Comparison of ENCODE assay signal across 9 mouse cellular contexts in the genomic region with DNA sequence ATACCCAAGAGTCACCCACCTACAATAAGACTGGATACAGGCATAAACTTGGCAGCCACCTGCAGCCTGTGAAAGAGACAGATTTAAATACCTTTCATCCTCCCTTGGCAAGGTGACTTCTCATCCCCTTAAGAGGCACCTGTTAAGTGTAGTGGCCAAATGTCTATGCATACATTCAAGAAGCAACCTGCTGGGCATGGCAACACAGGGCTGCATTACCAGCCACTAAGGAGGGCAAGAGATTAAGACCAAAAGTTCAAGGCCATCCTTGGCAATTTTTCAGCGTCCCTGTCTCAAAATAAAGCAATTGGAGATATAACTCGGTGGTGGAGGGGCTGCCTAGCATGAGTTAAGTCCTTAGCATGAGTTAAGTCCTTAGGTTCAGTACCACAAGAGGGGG. TPM values are rescaled to one million over a fixed set of nuclear protein-coding genes. Genes with fewer than 3 reads are reported as not detected.
A peak's percentile ranks its signal among the peaks of the same experiment; 100 is the strongest.
DNase-seq lines count a peak whose midpoint lies in the region; ATAC-seq and TF ChIP-seq lines count a peak whose summit lies in the region.
"Had no signal": no experiment of that assay in that cellular context is flagged by ENCODE, and none has a peak within 500 bp of the region (broad histone marks: within the 10 kb centered on the region; RNA-seq: fewer than 3 reads in every experiment).

No protein-coding gene starts in this region.

- 28% methylated on average over 2 of the region's 2 CpGs for WGBS in forebrain, embryonic 14.5 days
- 10% methylated on average over 2 of the region's 2 CpGs for WGBS in liver, embryonic 15.5 days (ENCODE audit: insufficient replicate concordance)

- peaks cover 75% of the 10 kb centered on the region for H3K36me3 ChIP-seq in C2C12 (ENCODE audit: control insufficient read depth, insufficient read depth)
- peaks cover 55% of the 10 kb centered on the region for H3K36me3 ChIP-seq in forebrain, embryonic 14.5 days (ENCODE audit: control insufficient read depth, insufficient read depth, low read length)
- H3K36me3 ChIP-seq in liver, embryonic 15.5 days (replicated peaks) = peaks cover 71% of the 10 kb centered on the region

- H3K9me3 ChIP-seq in forebrain, embryonic 14.5 days (replicated peaks; ENCODE audit: control insufficient read depth, low read length) = no peaks in the 10 kb centered on the region
- no peaks in the 10 kb centered on the region for H3K9me3 ChIP-seq in liver, embryonic 15.5 days (replicated peaks)

- no peak for ATAC-seq in forebrain, embryonic 14.5 days
- no peak for ATAC-seq in liver, embryonic 15.5 days (ENCODE audit: insufficient read depth)
- ATAC-seq in CD4-positive, CD25-positive, alpha-beta regulatory T cell, adult 4 months = no peak

- peaks cover 57% of the 10 kb centered on the region for H3K79me3 ChIP-seq in C2C12 (ENCODE audit: low read depth)

- peaks cover 86% of the 10 kb centered on the region for H3K79me2 ChIP-seq in C2C12 (ENCODE audit: control insufficient read depth, insufficient read depth)

- peak overlapping the region; percentile 97 for H3K4me3 ChIP-seq in gastrocnemius, adult 2 months
- H3K4me3 ChIP-seq in C2C12 (ENCODE audit: insufficient read depth, poor library complexity, severe bottlenecking) = peak overlapping the region; percentile 78
- peak overlapping the region; percentile 79 for H3K4me3 ChIP-seq in forebrain, embryonic 14.5 days (ENCODE audit: low read depth, low read length)
- H3K4me3 ChIP-seq in liver, embryonic 15.5 days (replicated peaks) = peak overlapping the region; percentile 88

- no peak for DNase-seq in gastrocnemius, adult 2 months
- no peak for DNase-seq in gastrocnemius, postnatal 36 days
- DNase-seq in forebrain, embryonic 14.5 days (ENCODE audit: low spot score) = no peak
- no peak for DNase-seq in frontal cortex, postnatal 10 days (ENCODE audit: low spot score in 2 of 2)
- DNase-seq in urinary bladder, postnatal 4 days (ENCODE audit: low spot score in 2 of 2) = no peak
- DNase-seq: lung, postnatal 10 days had no signal

- H3K9ac ChIP-seq in forebrain, embryonic 14.5 days (ENCODE audit: low read length) = peak overlapping the region; percentile 87; the same call in 1 of the 2 replicates
- peak overlapping the region; percentile 89 for H3K9ac ChIP-seq in liver, embryonic 15.5 days

- peak overlapping the region; percentile 94 for H3K27ac ChIP-seq in gastrocnemius, adult 2 months
- H3K27ac ChIP-seq in forebrain, embryonic 14.5 days (ENCODE audit: low read depth, low read length) = no peak overlapping the region
- no peak overlapping the region for H3K27ac ChIP-seq in liver, embryonic 15.5 days (replicated peaks)

- TF ChIP-seq CTCF in gastrocnemius, adult 2 months (IDR thresholded peaks at IDR 0.05) = no peak
- TF ChIP-seq CTCF in C2C12 (IDR thresholded peaks at IDR 0.05; ENCODE audit: control insufficient read depth, insufficient read depth, insufficient read length) = no peak

- intact Hi-C loops in gastrocnemius, adult 2 months (cut with DNase I) = loop anchor here (5.0 kb wide), 1 partner anchor 37 kb away; a partner anchor contains a TSS
- intact Hi-C loops in gastrocnemius, postnatal 36 days (cut with DNase I) = no loop called here

- no peaks in the 10 kb centered on the region for H3K27me3 ChIP-seq in C2C12 (ENCODE audit: control insufficient read depth, insufficient read depth, insufficient read length)
- no peaks in the 10 kb centered on the region for H3K27me3 ChIP-seq in forebrain, embryonic 14.5 days (replicated peaks; ENCODE audit: control insufficient read depth, insufficient read depth, low read length)
- no peaks in the 10 kb centered on the region for H3K27me3 ChIP-seq in liver, embryonic 15.5 days

- peak overlapping the region; percentile 60 for H3ac ChIP-seq in C2C12 (ENCODE audit: control insufficient read depth, insufficient read length, low read depth)

- peaks cover 16% of the 10 kb centered on the region for H3K4me1 ChIP-seq in forebrain, embryonic 14.5 days (ENCODE audit: control insufficient read depth, insufficient read depth, low read length)
- H3K4me1 ChIP-seq in liver, embryonic 15.5 days (replicated peaks) = peaks cover 35% of the 10 kb centered on the region

- H3K4me2 ChIP-seq in forebrain, embryonic 14.5 days (ENCODE audit: low read length) = peak overlapping the region; percentile 98
- peak overlapping the region; percentile 90 for H3K4me2 ChIP-seq in liver, embryonic 15.5 days

TF ChIP-seq in C2C12, 6 proteins besides CTCF, POLR2A, EP300 and RAD21:
- TF ChIP-seq USF1 (IDR thresholded peaks at IDR 0.05; ENCODE audit: low read depth) (no peak), CEBPB (IDR thresholded peaks at IDR 0.05; ENCODE audit: low read depth) (no peak), MYOD1 (IDR thresholded peaks at IDR 0.05; ENCODE audit: control insufficient read depth, insufficient read length, low read depth) (no peak), FOSL1 (IDR thresholded peaks at IDR 0.05; ENCODE audit: insufficient read depth, low read length, poor library complexity, severe bottlenecking) (no peak), MAX (IDR thresholded peaks at IDR 0.05) (no peak), MYOG (IDR thresholded peaks at IDR 0.05; ENCODE audit: control insufficient read depth, extremely low read depth, insufficient read length) (no peak)

RNA-seq across cellular contexts. Expression of a gene that starts 1.1 kb away (rescaled TPM):
- total RNA-seq in gastrocnemius, adult 2 months (2021) = 10 to 100 TPM; 21.9 to 22.3 TPM
- 10 to 100 TPM; 15.7 to 22.3 TPM for total RNA-seq in gastrocnemius, postnatal 36 days (2021)
- 48.7 TPM for polyA plus RNA-seq in C2C12 (2012; fragmentation: generic; extraction: Trizol)
- 34.6 and 35.8 TPM in 2 replicates for polyA plus RNA-seq in forebrain, embryonic 14.5 days (2014; fragmentation: Nextera tagmentation; extraction: Ambion mirVana)
- 30.2 and 30.4 TPM in 2 replicates for polyA plus RNA-seq in liver, embryonic 15.5 days (2015; fragmentation: Nextera tagmentation; extraction: Ambion mirVana)
- 10 to 100 TPM; 52.9 to 85.8 TPM for polyA plus RNA-seq in CD4-positive, CD25-positive, alpha-beta regulatory T cell, adult 4 months (2017; shearing (Covaris generic))

RNA-seq across cellular contexts. Expression of a gene that starts 1.2 kb away (rescaled TPM):
- total RNA-seq in gastrocnemius, adult 2 months (2021) = 100 to 1,000 TPM; 121 to 132 TPM
- total RNA-seq in gastrocnemius, postnatal 36 days (2021) = 100 to 1,000 TPM; 122 to 134 TPM
- 289 TPM for polyA plus RNA-seq in C2C12 (2012; fragmentation: generic; extraction: Trizol)
- polyA plus RNA-seq in forebrain, embryonic 14.5 days (2014; fragmentation: Nextera tagmentation; extraction: Ambion mirVana) = 279 and 286 TPM in 2 replicates
- 128 and 131 TPM in 2 replicates for polyA plus RNA-seq in liver, embryonic 15.5 days (2015; fragmentation: Nextera tagmentation; extraction: Ambion mirVana)
- 100 to 1,000 TPM; 161 to 197 TPM for polyA plus RNA-seq in CD4-positive, CD25-positive, alpha-beta regulatory T cell, adult 4 months (2017; shearing (Covaris generic))

RNA-seq across cellular contexts. Expression of a gene that starts 18.0 kb away (rescaled TPM):
- total RNA-seq in gastrocnemius, adult 2 months (2021) = 10 to 100 TPM; 10.8 to 12.8 TPM
- total RNA-seq in gastrocnemius, postnatal 36 days (2021) = 10 to 100 TPM; 12.6 to 14.4 TPM
- 49.5 TPM for polyA plus RNA-seq in C2C12 (2012; fragmentation: generic; extraction: Trizol)
- 11.1 and 11.7 TPM in 2 replicates for polyA plus RNA-seq in forebrain, embryonic 14.5 days (2014; fragmentation: Nextera tagmentation; extraction: Ambion mirVana)
- polyA plus RNA-seq in liver, embryonic 15.5 days (2015; fragmentation: Nextera tagmentation; extraction: Ambion mirVana) = 26.7 and 26.8 TPM in 2 replicates
- 10 to 100 TPM; 12.3 to 23.7 TPM for polyA plus RNA-seq in CD4-positive, CD25-positive, alpha-beta regulatory T cell, adult 4 months (2017; shearing (Covaris generic))

RNA-seq across cellular contexts. Expression of a gene that starts 21.7 kb away (rescaled TPM):
- under 1 TPM; 0.08 TPM for total RNA-seq in gastrocnemius, adult 2 months (2021)
- total RNA-seq in gastrocnemius, postnatal 36 days (2021) = under 1 TPM; 0.08 to 0.12 TPM
- 0.15 TPM for polyA plus RNA-seq in C2C12 (2012; fragmentation: generic; extraction: Trizol)
- polyA plus RNA-seq in forebrain, embryonic 14.5 days (2014; fragmentation: Nextera tagmentation; extraction: Ambion mirVana) = 0.05 and 0.22 TPM in 2 replicates
- polyA plus RNA-seq in liver, embryonic 15.5 days (2015; fragmentation: Nextera tagmentation; extraction: Ambion mirVana) = 0.09 and 0.12 TPM in 2 replicates
- under 1 TPM; 0.39 TPM for polyA plus RNA-seq in CD4-positive, CD25-positive, alpha-beta regulatory T cell, adult 4 months (2017; shearing (Covaris generic))

RNA-seq across cellular contexts. Expression of a gene that starts 38.0 kb away (rescaled TPM):
- 10 to 100 TPM; 24.3 to 24.7 TPM for total RNA-seq in gastrocnemius, adult 2 months (2021)
- total RNA-seq in gastrocnemius, postnatal 36 days (2021) = 10 to 100 TPM; 19.1 to 22.2 TPM
- 19.5 TPM for polyA plus RNA-seq in C2C12 (2012; fragmentation: generic; extraction: Trizol)
- 65.6 and 75.2 TPM in 2 replicates for polyA plus RNA-seq in forebrain, embryonic 14.5 days (2014; fragmentation: Nextera tagmentation; extraction: Ambion mirVana)
- 21.3 and 22.4 TPM in 2 replicates for polyA plus RNA-seq in liver, embryonic 15.5 days (2015; fragmentation: Nextera tagmentation; extraction: Ambion mirVana)
- polyA plus RNA-seq in CD4-positive, CD25-positive, alpha-beta regulatory T cell, adult 4 months (2017; shearing (Covaris generic)) = 100 to 1,000 TPM in 1 of 2 experiments, 10 to 100 TPM in 1; 84.7 to 135 TPM
